Mouse (Mus musculus): ENCODE measurements at regions not wholly inside any gene's neighbourhood (a gene's known extent, or its start where the extent isn't known, plus 50 kb on each side); places are given as distances from the start of the nearest gene placed in this dataset.

- DNase-seq (ENCODE audit: extremely low read depth, low read depth, low spot score), result no peak
- WGBS, result 84% methylated on average over 2 of the region's 2 CpGs
- Histone ChIP-seq H3K36me3 (ENCODE audit: control insufficient read depth, insufficient read depth, low read length) (no peaks in the 10 kb centered on the region), H3K9ac (ENCODE audit: low read depth, low read length) (no peak overlapping the region), H3K27me3 (ENCODE audit: control insufficient read depth, insufficient read depth, low read length) (no peaks in the 10 kb centered on the region), H3K27ac (replicated peaks; ENCODE audit: insufficient read depth, low read depth, low read length) (no peak overlapping the region), H3K4me1 (ENCODE audit: control insufficient read depth, insufficient read depth, low read length) (no peaks in the 10 kb centered on the region), H3K4me3 (ENCODE audit: insufficient read depth, low read depth, low read length) (no peak overlapping the region), H3K79me2 (ENCODE audit: control insufficient read depth, insufficient read depth, low read length) (no peaks in the 10 kb centered on the region)
- TF ChIP-seq POLR2A (IDR thresholded peaks at IDR 0.05; ENCODE audit: extremely low read depth, insufficient read depth, low read length) (no peak), CTCF (IDR thresholded peaks at IDR 0.05; ENCODE audit: low read depth, low read length) (no peak)
Measured at GRCm38 (mm10) chr15:59908300-59908699, 108.1 kb downstream of the 4933412E24Rik start.

GRCm38 (mm10) chr15:59905832-59906797, 110.3 kb downstream of the 4933412E24Rik start:
- H3K27me3 ChIP-seq (ENCODE audit: control insufficient read depth, insufficient read depth, low read length), result no peaks in the 10 kb centered on the region
- no peak overlapping the region for H3K27ac ChIP-seq (replicated peaks; ENCODE audit: insufficient read depth, low read depth, low read length)
- TF ChIP-seq CTCF (IDR thresholded peaks at IDR 0.05; ENCODE audit: low read depth, low read length) (no peak), POLR2A (IDR thresholded peaks at IDR 0.05; ENCODE audit: extremely low read depth, insufficient read depth, low read length) (no peak)
- no peaks in the 10 kb centered on the region for H3K79me2 ChIP-seq (ENCODE audit: control insufficient read depth, insufficient read depth, low read length)
- H3K4me1 ChIP-seq (ENCODE audit: control insufficient read depth, insufficient read depth, low read length), result no peaks in the 10 kb centered on the region
- peak; percentile 12 for DNase-seq (ENCODE audit: extremely low read depth, low read depth, low spot score)
- H3K36me3 ChIP-seq (ENCODE audit: control insufficient read depth, insufficient read depth, low read length), result no peaks in the 10 kb centered on the region
- H3K4me3 ChIP-seq (ENCODE audit: insufficient read depth, low read depth, low read length), result no peak overlapping the region
- WGBS, result 78% methylated on average over 9 of the region's 9 CpGs
- no peak overlapping the region for H3K9ac ChIP-seq (ENCODE audit: low read depth, low read length)

- H3K9ac ChIP-seq (ENCODE audit: low read depth, low read length), result no peak overlapping the region
- no peak overlapping the region for H3K27ac ChIP-seq (replicated peaks; ENCODE audit: insufficient read depth, low read depth, low read length)
- WGBS, result 63% methylated on average over 5 of the region's 5 CpGs
- no peaks in the 10 kb centered on the region for H3K36me3 ChIP-seq (ENCODE audit: control insufficient read depth, insufficient read depth, low read length)
- no peaks in the 10 kb centered on the region for H3K79me2 ChIP-seq (ENCODE audit: control insufficient read depth, insufficient read depth, low read length)
- TF ChIP-seq POLR2A (IDR thresholded peaks at IDR 0.05; ENCODE audit: extremely low read depth, insufficient read depth, low read length), result no peak
- no peak for TF ChIP-seq CTCF (IDR thresholded peaks at IDR 0.05; ENCODE audit: low read depth, low read length)
- DNase-seq (ENCODE audit: extremely low read depth, low read depth, low spot score), result no peak
- H3K4me3 ChIP-seq (ENCODE audit: insufficient read depth, low read depth, low read length), result no peak overlapping the region
- no peaks in the 10 kb centered on the region for H3K4me1 ChIP-seq (ENCODE audit: control insufficient read depth, insufficient read depth, low read length)
- no peaks in the 10 kb centered on the region for H3K27me3 ChIP-seq (ENCODE audit: control insufficient read depth, insufficient read depth, low read length)
Measured at GRCm38 (mm10) chr15:59904741-59905140, 111.7 kb downstream of the 4933412E24Rik start.

- TF ChIP-seq POLR2A (IDR thresholded peaks at IDR 0.05; ENCODE audit: extremely low read depth, insufficient read depth, low read length), result no peak
- no peak for TF ChIP-seq CTCF (IDR thresholded peaks at IDR 0.05; ENCODE audit: low read depth, low read length)
- Histone ChIP-seq H3K36me3 (ENCODE audit: control insufficient read depth, insufficient read depth, low read length) (no peaks in the 10 kb centered on the region), H3K27me3 (ENCODE audit: control insufficient read depth, insufficient read depth, low read length) (no peaks in the 10 kb centered on the region), H3K79me2 (ENCODE audit: control insufficient read depth, insufficient read depth, low read length) (no peaks in the 10 kb centered on the region; the same call in 1 of the 2 replicates), H3K4me3 (ENCODE audit: insufficient read depth, low read depth, low read length) (no peak overlapping the region), H3K9ac (ENCODE audit: low read depth, low read length) (no peak overlapping the region), H3K4me1 (ENCODE audit: control insufficient read depth, insufficient read depth, low read length) (no peaks in the 10 kb centered on the region), H3K27ac (replicated peaks; ENCODE audit: insufficient read depth, low read depth, low read length) (no peak overlapping the region)
- DNase-seq (ENCODE audit: extremely low read depth, low read depth, low spot score), result no peak
- 84% methylated on average over 2 of the region's 2 CpGs for WGBS
Measured at GRCm38 (mm10) chr15:59888996-59889395, 127.4 kb downstream of the 4933412E24Rik start.

- TF ChIP-seq CTCF (IDR thresholded peaks at IDR 0.05; ENCODE audit: low read depth, low read length) (no peak), POLR2A (IDR thresholded peaks at IDR 0.05; ENCODE audit: extremely low read depth, insufficient read depth, low read length) (no peak)
- no peak for DNase-seq (ENCODE audit: extremely low read depth, low read depth, low spot score)
- WGBS, result 46% methylated on average over 2 of the region's 2 CpGs
- Histone ChIP-seq H3K9ac (ENCODE audit: low read depth, low read length) (no peak overlapping the region), H3K79me2 (ENCODE audit: control insufficient read depth, insufficient read depth, low read length) (no peaks in the 10 kb centered on the region; the same call in 1 of the 2 replicates), H3K36me3 (ENCODE audit: control insufficient read depth, insufficient read depth, low read length) (no peaks in the 10 kb centered on the region), H3K27me3 (ENCODE audit: control insufficient read depth, insufficient read depth, low read length) (no peaks in the 10 kb centered on the region), H3K4me3 (ENCODE audit: insufficient read depth, low read depth, low read length) (no peak overlapping the region), H3K4me1 (ENCODE audit: control insufficient read depth, insufficient read depth, low read length) (no peaks in the 10 kb centered on the region), H3K27ac (replicated peaks; ENCODE audit: insufficient read depth, low read depth, low read length) (no peak overlapping the region)
Measured at GRCm38 (mm10) chr15:59888131-59888459, 128.3 kb downstream of the 4933412E24Rik start.

Data from liver, adult 2 months (tissue).